7 mouse cellular contexts compared by ENCODE assay signal in the genomic region with DNA sequence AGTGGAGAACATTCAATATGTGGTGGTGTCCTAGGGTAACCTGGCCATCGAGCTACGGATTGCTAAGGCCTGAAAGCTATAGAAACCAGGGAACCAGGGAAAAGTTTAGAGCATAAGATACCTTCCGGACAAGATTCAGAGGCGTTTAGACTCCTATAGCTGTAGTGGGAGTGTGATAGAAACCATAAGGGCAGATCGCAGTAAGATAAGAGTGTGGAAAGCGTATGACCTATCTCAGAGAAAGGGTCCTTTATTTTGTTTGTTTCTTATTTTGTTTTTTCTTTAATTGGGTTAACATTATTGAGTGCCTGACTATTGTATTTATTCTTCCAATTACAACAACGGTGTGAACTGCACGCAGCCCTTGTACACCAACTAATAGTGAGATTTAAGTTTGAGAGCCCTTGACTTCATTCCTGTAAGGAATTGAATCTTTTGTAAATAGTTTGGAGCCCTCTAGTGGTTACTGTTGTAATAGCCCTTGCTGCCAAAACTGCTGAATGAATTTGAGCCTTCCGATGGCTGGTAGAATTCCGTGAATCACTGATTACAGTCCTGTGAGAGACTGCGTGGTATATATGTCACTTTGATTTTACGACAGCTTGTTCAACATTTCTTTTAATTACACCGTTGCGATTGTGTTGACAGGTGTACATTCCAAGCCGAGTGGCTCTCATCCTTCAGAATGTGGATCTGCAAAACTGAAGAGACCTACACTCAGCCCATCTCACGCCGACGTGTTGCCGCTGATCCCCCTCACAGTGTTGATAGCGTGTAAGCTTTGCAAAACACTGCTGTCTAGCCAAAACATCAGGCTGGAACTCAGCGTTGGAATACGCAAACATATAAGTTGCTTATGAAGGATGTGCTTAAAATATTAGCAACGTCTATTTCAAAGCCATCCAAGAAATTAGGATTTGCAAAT.
DNase-seq lines count a peak whose midpoint lies in the region; ATAC-seq and TF ChIP-seq lines count a peak whose summit lies in the region.

No protein-coding gene starts in this region.

- H3K9me3 ChIP-seq in MEL (replicated peaks; ENCODE audit: insufficient read depth, low read length): no peaks in the 10 kb centered on the region
- H3K9me3 ChIP-seq in heart, embryonic 16.5 days (replicated peaks; ENCODE audit: control insufficient read depth, low read length): no peaks in the 10 kb centered on the region

- H3K27me3 ChIP-seq in MEL (ENCODE audit: control insufficient read depth in 1 of 2, insufficient read depth in 2 of 2, low read length in 2 of 2): no peaks in the 10 kb centered on the region
- H3K27me3 ChIP-seq in heart, embryonic 16.5 days (ENCODE audit: control insufficient read depth, insufficient read depth, low read length): no peaks in the 10 kb centered on the region

- DNase-seq in CD4-positive, CD25-positive, alpha-beta regulatory T cell, adult 2 months (ENCODE audit: low read depth, low spot score): peak; percentile 50
- peak; percentile 56 for DNase-seq in MEL (ENCODE audit: low read depth, low spot score)
- DNase-seq in embryo, embryonic 11 days: peak; percentile 81
- peak; percentile 76 for DNase-seq in layer of hippocampus, adult 11-12 months (ENCODE audit: low spot score)
- DNase-seq in lung, postnatal 14 days: peak; percentile 55
- DNase-seq in right cerebral cortex, postnatal 10 days (ENCODE audit: low spot score in 2 of 2): peak; percentile 75 to 80

- no peak overlapping the region for H3K4me3 ChIP-seq in MEL (ENCODE audit: control insufficient read depth in 1 of 2, insufficient read depth in 1 of 2, low read depth in 2 of 2, low read length in 2 of 2)
- peak overlapping the region; percentile 26 for H3K4me3 ChIP-seq in heart, embryonic 16.5 days (ENCODE audit: low read length)

- TF ChIP-seq EP300 in MEL (IDR thresholded peaks at IDR 0.05; ENCODE audit: low read depth in 1 of 2, low read length in 2 of 2): no peak

- H3K4me1 ChIP-seq in MEL (ENCODE audit: control insufficient read depth in 1 of 2, insufficient read depth in 2 of 2, low read length in 2 of 2): no peaks in the 10 kb centered on the region
- H3K4me1 ChIP-seq in heart, embryonic 16.5 days (ENCODE audit: control insufficient read depth, insufficient read depth, low read length): peaks cover 3% of the 10 kb centered on the region

- H3K79me2 ChIP-seq in MEL (ENCODE audit: control insufficient read depth, insufficient read depth, low read length, poor library complexity): no peaks in the 10 kb centered on the region

- no peak for TF ChIP-seq POLR2A in MEL (IDR thresholded peaks at IDR 0.05; ENCODE audit: control insufficient read depth in 1 of 2, insufficient read depth in 1 of 2, low read depth in 1 of 2, low read length in 2 of 2, poor library complexity in 1 of 2)

- no peak overlapping the region for H3K27ac ChIP-seq in MEL (ENCODE audit: control insufficient read depth, low read depth, low read length)
- H3K27ac ChIP-seq in heart, embryonic 16.5 days (ENCODE audit: low read length): no peak overlapping the region

- no peak for ATAC-seq in heart, embryonic 16.5 days (replicated peaks; ENCODE audit: extremely low read depth, insufficient read depth, low FRiP score)

- no peak overlapping the region for H3K9ac ChIP-seq in MEL (ENCODE audit: control insufficient read depth, low read depth, low read length, poor library complexity, severe bottlenecking)
- H3K9ac ChIP-seq in heart, embryonic 16.5 days (ENCODE audit: low read length): peak overlapping the region; percentile 11; the same call in 1 of the 2 replicates

- peak; percentile 85 for TF ChIP-seq RAD21 in MEL (IDR thresholded peaks at IDR 0.05; ENCODE audit: low read depth, low read length)

- no peaks in the 10 kb centered on the region for H3K36me3 ChIP-seq in MEL (ENCODE audit: control insufficient read depth in 1 of 2, insufficient read depth in 2 of 2, low read length in 2 of 2)
- H3K36me3 ChIP-seq in heart, embryonic 16.5 days (ENCODE audit: control insufficient read depth, insufficient read depth): no peaks in the 10 kb centered on the region

- TF ChIP-seq CTCF in MEL (IDR thresholded peaks at IDR 0.05 in 2 of 3, conservative IDR thresholded peaks at IDR 0.05 in 1 of 3; ENCODE audit: control insufficient read depth in 1 of 3, insufficient read depth in 1 of 3, low read depth in 2 of 3, low read length in 3 of 3, poor library complexity in 1 of 3, severe bottlenecking in 1 of 3): peak; percentile 20 to 71 (median 60); a peak in 5 of 6 replicates

- 40% methylated on average over 23 of the region's 23 CpGs for WGBS in heart, embryonic 16.5 days

- H3K4me2 ChIP-seq in heart, embryonic 16.5 days (ENCODE audit: low read depth, low read length): peak overlapping the region; percentile 47

TF ChIP-seq in MEL, 35 proteins besides CTCF, POLR2A, EP300 and RAD21:
- TF ChIP-seq ZC3H11A (IDR thresholded peaks at IDR 0.05; ENCODE audit: low read depth, low read length): peak; percentile 81
- peak; percentile 81 for TF ChIP-seq SMC3 (IDR thresholded peaks at IDR 0.05; ENCODE audit: low read depth, low read length)
- TF ChIP-seq MAX (IDR thresholded peaks at IDR 0.05; ENCODE audit: low read length): no peak
TF ChIP-seq in MEL: peak in this region for 2.
